Mouse (Mus musculus) right cerebral cortex, postnatal 10 days (tissue): ENCODE measurements at regions not wholly inside any gene's neighbourhood (a gene's known extent, or its start where the extent isn't known, plus 50 kb on each side); places are given as distances from the start of the nearest gene placed in this dataset.
A peak's percentile ranks its signal among the peaks of the same experiment; 100 is the strongest.

Source experiments
- DNase-seq, 2 experiments: peaks; one replicate each; pipeline ENCODE4 v3.0.0; 2021; ENCODE audit warnings: low spot score in 2 of 2

GRCm38 (mm10) chr8:116837991-116838390, 83.3 kb downstream of the Cmc2 start:
- DNase-seq, result peak in 1 of 2 experiments; percentile 44

- no peak for DNase-seq
These were observed 89.1 kb downstream of the Cmc2 start for GRCm38 (mm10) chr8:116832181-116832580.

DNA sequence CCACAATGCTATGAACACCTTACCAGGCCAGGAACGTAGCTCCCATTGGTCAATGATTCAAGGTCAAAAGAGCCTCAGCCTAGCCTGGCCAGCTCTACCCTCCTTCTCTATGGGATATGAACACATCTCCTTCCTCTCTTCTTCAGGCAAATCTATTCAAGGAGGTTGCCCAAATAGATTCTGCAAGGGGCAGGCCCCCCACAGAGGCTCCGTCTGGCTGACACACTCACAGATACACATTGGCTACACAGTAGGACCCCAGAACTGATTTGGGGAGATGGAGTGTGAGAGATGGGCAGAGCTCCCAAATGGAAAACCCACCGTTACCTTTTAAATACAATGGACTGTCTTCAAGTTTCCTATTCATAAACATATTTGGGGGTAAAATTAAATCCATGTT, 91.6 kb downstream of the Cmc2 start:
- DNase-seq, result no peak

- no peak for DNase-seq
These were observed 93.0 kb downstream of the Cmc2 start for GRCm38 (mm10) chr8:116828220-116828619.

GRCm38 (mm10) chr8:116827141-116827540, 94.1 kb downstream of the Cmc2 start:
- DNase-seq, result no peak

DNA sequence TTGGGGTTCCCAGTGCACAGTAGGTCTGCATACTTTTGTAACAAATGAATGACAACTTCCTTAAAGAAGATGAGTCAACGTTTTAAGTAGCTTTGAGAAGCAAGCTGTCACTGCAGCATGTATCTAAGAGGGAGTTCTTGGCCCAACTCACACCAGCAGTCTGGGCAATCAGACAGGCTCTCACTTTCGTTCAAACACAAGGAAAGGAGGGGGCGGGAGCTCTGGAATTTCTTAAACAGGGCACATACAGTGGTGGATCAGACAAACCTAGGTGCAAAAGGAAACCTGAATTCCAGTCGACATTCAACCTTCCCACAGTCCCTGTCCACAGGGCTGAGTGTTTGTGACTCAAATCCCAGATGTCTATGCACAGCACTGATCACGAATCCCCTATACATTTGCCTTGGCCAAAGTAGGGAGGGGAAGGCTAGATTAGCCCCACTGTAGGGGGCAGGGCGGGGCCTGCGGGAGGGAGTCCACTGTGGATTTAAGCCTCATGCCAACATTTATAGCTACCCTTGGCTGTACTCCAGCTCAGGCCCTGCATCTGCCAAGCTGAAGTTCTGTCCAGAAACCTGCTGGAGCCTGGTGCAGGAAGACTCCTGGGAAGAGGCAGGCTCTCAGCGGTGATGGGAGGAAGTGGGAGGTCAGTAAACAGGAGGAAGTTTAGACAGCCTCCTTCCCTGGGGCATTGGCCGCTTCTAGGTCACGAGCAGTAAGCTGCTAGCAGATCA, 81.5 kb upstream of the Cdyl2 start:
- DNase-seq, result peak; percentile 47 to 48

GRCm38 (mm10) chr8:116801313-116801712, 68.5 kb upstream of the Cdyl2 start:
- DNase-seq, result peak in 1 of 2 experiments; percentile 34

- peak; percentile 28 to 38 for DNase-seq
These were observed 67.8 kb upstream of the Cdyl2 start for GRCm38 (mm10) chr8:116800636-116801035.

GRCm38 (mm10) chr8:116798981-116799380, 66.2 kb upstream of the Cdyl2 start:
- no peak for DNase-seq

GRCm38 (mm10) chr8:116795713-116796112, 62.9 kb upstream of the Cdyl2 start:
- no peak for DNase-seq

- no peak for DNase-seq
These were observed 60.3 kb upstream of the Cdyl2 start for GRCm38 (mm10) chr8:116793107-116793506.

DNA sequence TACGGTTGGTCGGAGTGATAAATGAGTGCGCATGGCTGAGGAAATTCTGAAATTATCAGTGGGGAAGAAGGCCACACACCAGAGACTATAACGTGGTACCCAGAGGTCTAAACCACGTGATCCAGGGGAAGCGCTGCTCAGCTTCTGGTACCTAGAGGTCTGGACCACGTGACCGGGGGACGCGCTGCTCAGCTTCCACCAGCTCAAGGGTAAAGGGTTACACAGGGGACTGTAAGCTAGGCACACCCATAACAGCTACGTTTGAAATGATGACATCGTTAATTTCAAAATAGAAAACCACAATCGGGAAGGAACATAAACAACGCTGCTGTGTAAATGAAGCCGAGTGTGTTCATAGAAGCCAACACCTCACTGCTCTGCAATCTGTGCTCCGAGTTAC, 57.5 kb upstream of the Cdyl2 start:
- no peak for DNase-seq
